Mouse (Mus musculus) gastrocnemius, postnatal 4 days (tissue): ENCODE results near the gene Adgrd1. TPM values are rescaled to one million over a fixed set of nuclear protein-coding genes. Genes with fewer than 3 reads are reported as not detected.

Source experiments
- DNase-seq, 2 experiments: peaks; one replicate each; pipeline ENCODE4 v3.0.0; 2021 to 2022; ENCODE audit warnings: low spot score in 2 of 2, mixed read lengths in 2 of 2
- total RNA-seq, 2 experiments: library from RNA; stranded (reverse); gene quantifications; 2 replicates each; pipeline ENCODE4 v1.2.3; 2021

Gene Adgrd1
- total RNA-seq, 2 experiments from 2014 or later = 14.9 to 17.3 TPM

GRCm38 (mm10) chr5:129189071-129189470, 92.5 kb downstream of the Adgrd1 start:
- DNase-seq = no peak

GRCm38 (mm10) chr5:129190077-129190476, 93.5 kb downstream of the Adgrd1 start:
- no peak for DNase-seq

GRCm38 (mm10) chr5:129196501-129196900, 100.0 kb downstream of the Adgrd1 start:
- DNase-seq = no peak

- no peak for DNase-seq
Measured at GRCm38 (mm10) chr5:129196971-129197519, 100.5 kb downstream of the Adgrd1 start.

- no peak for DNase-seq
Measured at GRCm38 (mm10) chr5:129200132-129200531, 103.6 kb downstream of the Adgrd1 start.

GRCm38 (mm10) chr5:129208279-129208678, 111.7 kb downstream of the Adgrd1 start:
- DNase-seq = no peak

GRCm38 (mm10) chr5:129208845-129209244, 112.3 kb downstream of the Adgrd1 start:
- no peak for DNase-seq

- no peak for DNase-seq
Measured at GRCm38 (mm10) chr5:129211385-129212031, 115.0 kb downstream of the Adgrd1 start.

- DNase-seq = no peak
Measured at GRCm38 (mm10) chr5:129214023-129214422, 117.5 kb downstream of the Adgrd1 start.

- DNase-seq = no peak
Measured at GRCm38 (mm10) chr5:129216001-129216400, 119.5 kb downstream of the Adgrd1 start.

GRCm38 (mm10) chr5:129217481-129218221, 121.1 kb downstream of the Adgrd1 start:
- DNase-seq = no peak

GRCm38 (mm10) chr5:129218222-129218505, 121.6 kb downstream of the Adgrd1 start:
- DNase-seq = no peak

- no peak for DNase-seq
Measured at GRCm38 (mm10) chr5:129218537-129218981, 122.0 kb downstream of the Adgrd1 start.

- no peak for DNase-seq
Measured at GRCm38 (mm10) chr5:129219178-129219760, 122.7 kb downstream of the Adgrd1 start.

GRCm38 (mm10) chr5:129225810-129226450, 129.4 kb downstream of the Adgrd1 start:
- DNase-seq = no peak

- DNase-seq = no peak
Measured at GRCm38 (mm10) chr5:129228171-129228570, 131.6 kb downstream of the Adgrd1 start.

- DNase-seq = no peak
Measured at GRCm38 (mm10) chr5:129233301-129233700, 136.8 kb downstream of the Adgrd1 start.

- no peak for DNase-seq
Measured at GRCm38 (mm10) chr5:129233881-129234432, 137.4 kb downstream of the Adgrd1 start.

GRCm38 (mm10) chr5:129236366-129236765, 139.8 kb downstream of the Adgrd1 start:
- DNase-seq = no peak

GRCm38 (mm10) chr5:129241865-129242264, 145.3 kb downstream of the Adgrd1 start:
- DNase-seq = no peak

GRCm38 (mm10) chr5:129242265-129242664, 145.7 kb downstream of the Adgrd1 start:
- DNase-seq = no peak
